Mouse (Mus musculus): ENCODE data around the gene Tmc7. TPM values are rescaled to one million over a fixed set of nuclear protein-coding genes. Genes with fewer than 3 reads are reported as not detected.

The Tmc7 gene
- polyA plus RNA-seq, 1 experiment from 2014 or later = 8.5 TPM

GRCm38 (mm10) chr7:118579938-118580337 is 4.6 kb downstream of the Tmc7 start:
- Histone ChIP-seq H3K4me2 (replicated peaks) (no peak overlapping the region), H3K9me3 (replicated peaks) (peaks cover 15% of the 10 kb centered on the region; the same call in 1 of the 2 replicates), H3K9ac (no peak overlapping the region), H3K27ac (no peak overlapping the region), H3K4me3 (no peak overlapping the region), H3K4me1 (peaks cover 27% of the 10 kb centered on the region), H3K27me3 (no peaks in the 10 kb centered on the region), H3K36me3 (peaks cover 16% of the 10 kb centered on the region; the same call in 1 of the 2 replicates)
- WGBS = 80% methylated on average over 2 of the region's 2 CpGs
- ATAC-seq (ENCODE audit: low FRiP score) = no peak

- Histone ChIP-seq H3K27me3 (no peaks in the 10 kb centered on the region), H3K27ac (peak overlapping the region; percentile 18; the same call in 1 of the 2 replicates), H3K4me2 (replicated peaks) (no peak overlapping the region), H3K4me3 (no peak overlapping the region), H3K9me3 (replicated peaks) (peaks cover 15% of the 10 kb centered on the region; the same call in 1 of the 2 replicates), H3K4me1 (peaks cover 15% of the 10 kb centered on the region), H3K36me3 (peaks cover 16% of the 10 kb centered on the region; the same call in 1 of the 2 replicates), H3K9ac (no peak overlapping the region)
- WGBS = 64% methylated on average over 3 of the region's 3 CpGs
- ATAC-seq (ENCODE audit: low FRiP score) = no peak
Observed at GRCm38 (mm10) chr7:118578269-118578668, 6.3 kb downstream of the Tmc7 start.

- Histone ChIP-seq H3K27ac (no peak overlapping the region), H3K9me3 (replicated peaks) (no peaks in the 10 kb centered on the region), H3K4me2 (replicated peaks) (no peak overlapping the region), H3K4me1 (peaks cover 8% of the 10 kb centered on the region), H3K4me3 (no peak overlapping the region), H3K9ac (no peak overlapping the region), H3K36me3 (no peaks in the 10 kb centered on the region), H3K27me3 (no peaks in the 10 kb centered on the region)
- ATAC-seq (ENCODE audit: low FRiP score) = no peak
- WGBS = 47% methylated on average over 5 of the region's 5 CpGs
Observed at GRCm38 (mm10) chr7:118572039-118572438, 12.5 kb downstream of the Tmc7 start.

GRCm38 (mm10) chr7:118571350-118571749 is 13.2 kb downstream of the Tmc7 start:
- no peaks in the 10 kb centered on the region for H3K27me3 ChIP-seq
- H3K27ac ChIP-seq = no peak overlapping the region
- peaks cover 8% of the 10 kb centered on the region for H3K4me1 ChIP-seq
- no peak overlapping the region for H3K4me2 ChIP-seq (replicated peaks)
- no peak for ATAC-seq (ENCODE audit: low FRiP score)
- H3K9ac ChIP-seq = no peak overlapping the region
- H3K36me3 ChIP-seq = no peaks in the 10 kb centered on the region
- no peaks in the 10 kb centered on the region for H3K9me3 ChIP-seq (replicated peaks)
- 47% methylated on average over 5 of the region's 5 CpGs for WGBS
- no peak overlapping the region for H3K4me3 ChIP-seq

- H3K9me3 ChIP-seq (replicated peaks) = no peaks in the 10 kb centered on the region
- H3K27ac ChIP-seq = no peak overlapping the region
- no peak overlapping the region for H3K9ac ChIP-seq
- no peak overlapping the region for H3K4me3 ChIP-seq
- ATAC-seq (ENCODE audit: low FRiP score) = peak; percentile 82
- H3K36me3 ChIP-seq = 0 out of 2 replicates have a peak, but pooled peaks cover 4% of the 10 kb centered on the region
- 33% methylated on average over 6 of the region's 6 CpGs for WGBS
- H3K4me1 ChIP-seq = peaks cover 8% of the 10 kb centered on the region
- no peak overlapping the region for H3K4me2 ChIP-seq (replicated peaks)
- no peaks in the 10 kb centered on the region for H3K27me3 ChIP-seq
Observed at GRCm38 (mm10) chr7:118569121-118569543, 15.4 kb downstream of the Tmc7 start.

GRCm38 (mm10) chr7:118554290-118554689 is 30.2 kb downstream of the Tmc7 start:
- no peak overlapping the region for H3K27ac ChIP-seq
- 83% methylated on average over 2 of the region's 2 CpGs for WGBS
- H3K9me3 ChIP-seq (replicated peaks) = peaks cover 6% of the 10 kb centered on the region; the same call in 1 of the 2 replicates
- H3K27me3 ChIP-seq = no peaks in the 10 kb centered on the region
- peaks cover 62% of the 10 kb centered on the region for H3K36me3 ChIP-seq
- no peak overlapping the region for H3K4me2 ChIP-seq (replicated peaks)
- no peak overlapping the region for H3K4me3 ChIP-seq
- H3K9ac ChIP-seq = no peak overlapping the region
- no peak for ATAC-seq (ENCODE audit: low FRiP score)
- no peaks in the 10 kb centered on the region for H3K4me1 ChIP-seq

- no peaks in the 10 kb centered on the region for H3K4me1 ChIP-seq
- WGBS = 70% methylated on average over 4 of the region's 4 CpGs
Observed at GRCm38 (mm10) chr7:118553881-118554280, 30.7 kb downstream of the Tmc7 start.

GRCm38 (mm10) chr7:118547451-118547850 is 37.1 kb downstream of the Tmc7 start:
- no peak for ATAC-seq (ENCODE audit: low FRiP score)
- H3K4me3 ChIP-seq = no peak overlapping the region
- H3K9me3 ChIP-seq (replicated peaks) = peaks cover 5% of the 10 kb centered on the region; the same call in 1 of the 2 replicates
- no peak overlapping the region for H3K9ac ChIP-seq
- no peaks in the 10 kb centered on the region for H3K27me3 ChIP-seq
- no peaks in the 10 kb centered on the region for H3K4me1 ChIP-seq
- peaks cover 58% of the 10 kb centered on the region for H3K36me3 ChIP-seq
- 69% methylated on average over 10 of the region's 10 CpGs for whole genome bisulfite sequencing
- no peak overlapping the region for H3K4me2 ChIP-seq (replicated peaks)
- no peak overlapping the region for H3K27ac ChIP-seq

More at GRCm38 (mm10) chr7:118553881-118554280, 30.7 kb downstream of the Tmc7 start:
- H3K27ac ChIP-seq = no peak overlapping the region
- H3K4me3 ChIP-seq = no peak overlapping the region
- peaks cover 6% of the 10 kb centered on the region; the same call in 1 of the 2 replicates for H3K9me3 ChIP-seq (replicated peaks)
- H3K36me3 ChIP-seq = peaks cover 63% of the 10 kb centered on the region
- ATAC-seq (ENCODE audit: low FRiP score) = no peak
- no peak overlapping the region for H3K4me2 ChIP-seq (replicated peaks)
- H3K9ac ChIP-seq = no peak overlapping the region
- H3K27me3 ChIP-seq = no peaks in the 10 kb centered on the region

- no peak overlapping the region for H3K9ac ChIP-seq
- no peaks in the 10 kb centered on the region for H3K9me3 ChIP-seq (replicated peaks)
- no peak for ATAC-seq (ENCODE audit: low FRiP score)
- H3K4me3 ChIP-seq = no peak overlapping the region
- WGBS = 90% methylated on average over 4 of the region's 4 CpGs
- H3K27ac ChIP-seq = no peak overlapping the region
- peaks cover 29% of the 10 kb centered on the region for H3K36me3 ChIP-seq
- H3K27me3 ChIP-seq = no peaks in the 10 kb centered on the region
- no peaks in the 10 kb centered on the region for H3K4me1 ChIP-seq
- no peak overlapping the region for H3K4me2 ChIP-seq (replicated peaks)
Observed at GRCm38 (mm10) chr7:118544128-118544527, 40.4 kb downstream of the Tmc7 start.

GRCm38 (mm10) chr7:118535076-118535475 is 49.5 kb downstream of the Tmc7 start:
- no peak for ATAC-seq (ENCODE audit: low FRiP score)
- 93% methylated on average over 4 of the region's 4 CpGs for WGBS
- H3K9ac ChIP-seq = no peak overlapping the region
- H3K27ac ChIP-seq = no peak overlapping the region
- peaks cover 11% of the 10 kb centered on the region; the same call in 1 of the 2 replicates for H3K36me3 ChIP-seq
- H3K4me3 ChIP-seq = no peak overlapping the region
- H3K9me3 ChIP-seq (replicated peaks) = no peaks in the 10 kb centered on the region
- H3K4me2 ChIP-seq (replicated peaks) = no peak overlapping the region
- H3K4me1 ChIP-seq = 0 out of 2 replicates have a peak, but pooled peaks cover 2% of the 10 kb centered on the region
- no peaks in the 10 kb centered on the region for H3K27me3 ChIP-seq

GRCm38 (mm10) chr7:118534326-118534725 is 50.2 kb downstream of the Tmc7 start:
- Histone ChIP-seq H3K4me1 (0 out of 2 replicates have a peak, but pooled peaks cover 2% of the 10 kb centered on the region), H3K36me3 (peaks cover 9% of the 10 kb centered on the region; the same call in 1 of the 2 replicates), H3K9me3 (replicated peaks) (no peaks in the 10 kb centered on the region), H3K27ac (no peak overlapping the region), H3K9ac (no peak overlapping the region), H3K27me3 (no peaks in the 10 kb centered on the region), H3K4me2 (replicated peaks) (no peak overlapping the region), H3K4me3 (no peak overlapping the region)
- no peak for ATAC-seq (ENCODE audit: low FRiP score)
- 75% methylated on average over 3 of the region's 3 CpGs for WGBS

- Histone ChIP-seq H3K9me3 (replicated peaks) (no peaks in the 10 kb centered on the region), H3K4me1 (0 out of 2 replicates have a peak, but pooled peaks cover 2% of the 10 kb centered on the region), H3K9ac (peak within 1 kb of the TSS; percentile 67), H3K4me2 (replicated peaks) (peak within 1 kb of the TSS; percentile 71), H3K27ac (peak within 1 kb of the TSS; percentile 97), H3K27me3 (no peaks in the 10 kb centered on the region), H3K4me3 (peak within 1 kb of the TSS; percentile 67), H3K36me3 (peaks cover 5% of the 10 kb centered on the region; the same call in 1 of the 2 replicates)
- ATAC-seq (ENCODE audit: low FRiP score) = peak; percentile 99
- WGBS = under 1% methylated on average over 31 of the region's 31 CpGs
Observed at GRCm38 (mm10) chr7:118533178-118533578, 51.4 kb downstream of the Tmc7 start, which contains the start of gene Coq7. Coq7 (minus strand) TSS chr7:118533356.
